Mouse (Mus musculus): ENCODE data around the gene Bbox1. TPM values are rescaled to one million over a fixed set of nuclear protein-coding genes. Genes with fewer than 3 reads are reported as not detected.

The Bbox1 gene
- total RNA-seq (2015; ENCODE audit: low replicate concordance): not detected in 2 replicates
- not detected in 2 replicates for total RNA-seq (2017; ENCODE audit: low replicate concordance)

DNA sequence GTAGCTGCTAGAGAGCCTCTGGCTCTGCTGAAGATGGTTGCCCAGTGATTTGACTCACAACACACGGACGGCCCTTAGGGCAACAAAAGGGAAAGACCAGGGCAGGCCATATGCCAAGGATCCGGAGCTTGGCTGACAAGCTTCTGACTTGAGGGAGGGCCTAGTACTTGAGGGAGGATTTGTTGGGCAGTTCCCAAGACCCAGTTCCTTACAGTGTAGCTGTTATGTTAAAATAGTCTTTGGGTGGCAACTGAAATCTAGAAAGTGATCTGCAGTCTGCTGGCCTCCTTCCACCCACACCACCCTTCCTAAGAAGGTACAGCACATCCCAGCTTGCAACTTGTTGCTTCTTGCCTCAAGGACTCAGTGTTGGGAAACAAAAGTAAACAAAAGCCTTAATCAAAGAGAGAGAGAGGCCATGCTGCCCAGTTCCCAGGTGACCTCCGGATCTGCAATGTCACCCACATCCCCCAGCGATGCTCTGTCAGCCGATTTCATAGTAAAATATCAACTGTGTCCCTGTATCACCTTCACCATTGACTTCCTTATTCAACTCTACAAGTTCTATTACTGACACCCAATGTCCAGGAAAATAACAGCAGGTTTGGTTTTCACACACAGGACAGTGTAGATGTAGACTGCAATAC, at the start of gene Bbox1:
Gene Bbox1 (minus strand): TSS at position 52 of the 647 bp plus-strand sequence.
- no peak for ATAC-seq (replicated peaks; ENCODE audit: low FRiP score, poor library complexity, severe bottlenecking)

DNA sequence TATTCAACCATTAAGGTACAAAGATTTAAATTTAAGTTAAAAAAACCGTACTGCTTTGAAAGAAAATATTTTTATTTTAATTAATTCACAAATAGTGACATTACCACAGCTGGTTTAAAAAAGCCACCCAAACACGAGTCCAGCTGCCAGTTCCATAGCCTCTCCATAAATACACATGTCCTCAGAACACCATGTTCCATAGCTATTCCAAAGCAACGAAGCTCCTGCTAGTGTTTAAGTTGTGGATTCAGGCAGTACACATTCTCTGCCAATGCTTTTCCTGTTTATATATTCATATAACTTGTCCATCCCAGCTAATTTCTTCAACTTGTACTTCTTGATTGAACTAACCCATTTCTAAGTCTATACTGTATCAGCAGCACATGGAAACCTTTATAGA, 49.5 kb upstream of the Bbox1 start:
- no peak for ATAC-seq (replicated peaks; ENCODE audit: low FRiP score, poor library complexity, severe bottlenecking)

DNA sequence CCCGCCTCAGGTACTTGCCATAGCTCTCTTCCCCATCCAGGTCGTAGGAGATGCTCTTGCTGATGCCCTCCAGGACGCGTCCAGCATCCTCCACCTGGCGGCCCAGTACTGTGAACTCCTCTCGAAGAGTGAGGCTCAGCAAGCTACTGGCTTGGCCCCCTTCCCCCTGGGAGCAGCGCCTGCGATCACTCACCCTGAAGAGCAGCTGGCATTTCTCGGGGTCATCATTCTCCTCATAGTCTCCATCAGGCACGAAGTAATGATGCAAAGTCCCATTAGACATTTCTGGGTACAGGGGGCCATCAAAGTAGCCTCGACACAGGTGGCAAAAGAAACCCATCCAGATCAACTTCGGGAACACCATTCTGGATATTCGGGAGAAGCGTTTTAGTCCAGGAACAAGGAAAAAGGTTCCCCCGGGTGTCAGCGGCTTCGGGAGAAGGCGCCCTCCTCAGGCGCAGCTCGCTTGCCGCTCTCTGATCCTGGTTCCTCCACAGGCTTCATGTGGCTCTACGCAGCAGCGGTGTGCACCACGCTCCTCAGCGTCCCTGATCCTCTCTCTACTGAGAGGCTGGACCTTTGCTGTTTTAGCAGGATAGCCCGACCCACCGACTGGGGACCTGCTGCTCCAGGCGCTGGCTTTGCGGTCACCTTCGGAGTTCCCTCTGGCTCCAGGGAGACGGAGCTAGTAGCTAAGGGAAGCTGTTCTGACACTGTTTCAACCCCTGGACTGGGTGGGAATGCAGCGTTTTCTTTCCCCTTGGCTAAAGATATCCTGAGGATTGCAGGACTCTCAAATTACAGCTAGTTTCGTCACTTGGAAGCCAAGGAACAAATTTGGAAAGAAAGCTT, 48.3 kb upstream of the Bbox1 start, which contains the start of gene Fibin:
Gene Fibin (minus strand): TSS at position 752 of the 852 bp plus-strand sequence.
- no peak for ATAC-seq (replicated peaks; ENCODE audit: low FRiP score, poor library complexity, severe bottlenecking)

DNA sequence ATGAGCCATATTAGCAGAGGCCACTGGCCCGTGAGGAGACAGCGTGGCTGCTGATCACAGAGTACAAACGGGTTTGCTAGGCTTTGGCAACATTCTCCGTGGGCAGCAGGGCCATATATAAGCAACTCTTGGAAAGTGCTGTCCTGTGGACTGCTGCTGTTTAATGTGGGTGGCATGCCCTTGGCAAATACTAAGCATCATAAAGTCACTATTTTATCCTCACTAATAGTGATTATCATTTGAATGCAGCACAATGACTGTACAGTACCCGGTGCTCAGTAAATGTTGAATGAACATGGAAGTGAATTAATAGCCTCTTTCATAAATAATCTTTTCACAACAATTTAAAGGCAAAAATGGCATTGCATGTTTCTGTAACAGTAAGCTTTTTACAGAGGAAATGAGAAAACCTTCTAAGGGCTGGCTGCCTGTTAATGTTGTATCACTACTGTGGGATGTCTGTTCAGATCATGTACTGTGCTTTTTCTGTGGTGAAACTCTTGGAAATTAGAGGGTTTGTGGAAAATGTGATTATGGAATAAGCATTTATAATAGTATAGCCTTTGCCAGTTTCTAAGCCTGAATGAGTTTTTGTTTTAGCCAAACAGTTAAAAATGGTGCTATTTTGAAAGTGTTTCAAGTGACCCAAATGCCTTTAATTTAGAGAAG, 39.1 kb upstream of the Bbox1 start:
- ATAC-seq (replicated peaks; ENCODE audit: low FRiP score, poor library complexity, severe bottlenecking): no peak

DNA sequence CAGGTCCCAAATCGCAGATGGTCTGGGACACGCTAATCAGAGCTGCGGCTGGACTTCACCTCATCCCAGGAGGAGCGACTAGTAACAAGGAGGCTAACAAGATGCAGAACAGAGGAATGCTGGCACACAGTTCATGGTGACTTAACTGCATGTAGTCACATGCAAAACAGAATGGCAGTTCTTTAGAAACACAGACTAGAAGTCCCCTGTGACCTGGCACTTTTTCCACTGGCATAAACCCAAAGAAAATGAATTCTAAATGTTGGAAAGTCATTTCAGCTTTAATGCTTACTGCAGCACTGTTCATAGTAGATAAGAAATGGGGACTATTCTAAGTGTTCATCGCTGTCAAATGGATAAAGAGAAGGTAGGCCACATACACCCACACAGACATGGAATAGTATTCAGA, 37.5 kb upstream of the Bbox1 start:
- no peak for ATAC-seq (replicated peaks; ENCODE audit: low FRiP score, poor library complexity, severe bottlenecking)

DNA sequence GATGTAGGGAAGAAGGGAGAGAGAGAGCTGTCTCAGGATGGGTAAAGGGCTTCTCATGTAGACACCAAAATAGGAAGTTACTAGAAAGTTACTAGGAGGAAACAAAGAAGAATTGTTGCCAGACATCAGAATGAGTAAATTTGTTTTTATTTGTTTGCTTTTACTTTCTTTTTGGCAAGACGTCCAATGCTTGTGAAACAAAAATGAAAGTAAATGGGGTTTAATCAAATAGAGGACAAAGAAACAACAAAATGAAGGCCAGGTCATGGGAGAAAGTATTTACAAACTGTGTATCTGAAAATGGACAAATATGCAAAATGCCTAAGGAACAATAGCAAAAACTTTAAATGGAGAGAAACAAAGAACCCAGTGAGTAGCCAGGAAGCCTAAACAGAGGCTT, 37.0 kb upstream of the Bbox1 start:
- ATAC-seq (replicated peaks; ENCODE audit: low FRiP score, poor library complexity, severe bottlenecking): no peak

DNA sequence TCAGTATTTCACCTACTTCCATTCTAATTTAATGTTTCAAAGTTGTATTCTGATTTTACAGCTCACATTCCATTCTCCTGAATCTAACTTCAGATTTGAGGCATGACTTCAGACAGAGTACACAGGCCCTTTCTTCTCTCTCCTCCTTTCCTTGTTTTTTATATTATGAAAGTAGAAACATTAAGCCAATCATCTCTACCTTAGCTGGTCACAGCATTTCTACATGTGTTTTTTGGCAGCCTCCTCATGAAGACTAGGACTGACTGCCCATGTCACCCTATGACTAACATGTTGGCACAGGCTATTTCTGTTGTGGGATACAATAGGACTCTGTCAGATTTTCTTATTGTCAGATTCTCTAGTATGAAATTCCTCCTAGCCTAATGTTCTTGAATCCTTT, 14.6 kb upstream of the Bbox1 start:
- ATAC-seq (replicated peaks; ENCODE audit: low FRiP score, poor library complexity, severe bottlenecking): no peak

DNA sequence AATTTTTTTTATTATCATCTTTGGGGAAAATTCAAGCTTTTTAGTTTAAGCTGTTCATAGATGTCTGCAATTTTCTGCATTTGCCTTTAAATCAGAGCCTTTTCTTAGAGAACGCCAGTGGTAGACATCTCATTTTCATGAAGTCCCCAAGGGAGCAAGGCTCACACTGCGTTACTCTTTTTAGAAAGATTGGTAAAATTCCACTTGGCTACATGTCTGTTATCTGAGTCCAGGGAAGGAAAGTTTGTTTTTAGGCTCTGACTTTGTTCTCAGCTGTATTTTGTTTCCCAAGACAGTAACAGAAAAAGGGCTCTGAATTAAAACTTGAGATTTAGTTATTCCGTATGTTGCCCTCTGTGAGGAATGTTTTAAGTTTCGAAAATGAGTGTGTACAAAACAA, 5.6 kb upstream of the Bbox1 start:
- ATAC-seq (replicated peaks; ENCODE audit: low FRiP score, poor library complexity, severe bottlenecking): no peak

DNA sequence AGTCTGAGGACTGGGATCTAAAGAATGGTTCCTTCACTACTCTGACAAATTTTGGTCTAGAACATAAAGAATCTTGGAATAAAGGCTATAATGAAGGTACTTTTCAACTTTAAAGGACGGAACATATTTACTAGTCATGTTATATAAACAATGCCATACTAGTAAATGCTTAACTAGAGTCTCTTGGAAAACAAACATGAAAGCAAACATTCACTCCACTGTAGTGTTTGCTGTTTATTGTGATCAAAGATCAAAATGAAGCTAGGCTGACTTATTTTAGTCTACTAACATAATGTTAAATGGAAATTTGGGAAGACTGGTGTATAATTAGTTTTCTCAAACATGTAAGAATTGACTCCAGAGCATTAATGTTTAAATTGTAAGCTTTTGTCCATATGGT, 4.9 kb upstream of the Bbox1 start:
- ATAC-seq (replicated peaks; ENCODE audit: low FRiP score, poor library complexity, severe bottlenecking): no peak

DNA sequence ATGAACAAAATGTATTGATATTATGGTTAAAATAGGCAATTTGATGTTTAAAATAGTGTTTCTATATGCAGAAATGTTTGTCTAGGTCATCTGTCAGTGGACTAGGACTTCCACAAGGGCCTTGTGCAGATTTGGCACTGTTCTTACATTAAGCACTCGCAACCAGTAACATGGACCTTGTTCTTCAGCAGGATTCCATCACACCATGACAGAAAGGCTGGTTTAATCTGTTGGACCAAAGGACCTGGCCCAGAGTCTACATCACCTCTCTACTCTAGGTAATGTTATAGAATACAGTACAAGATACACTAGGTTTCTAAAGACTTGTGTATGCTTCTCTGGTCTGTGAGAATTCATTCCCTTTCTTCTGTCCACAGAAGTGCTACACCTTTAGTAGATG, 4.4 kb upstream of the Bbox1 start:
- ATAC-seq (replicated peaks; ENCODE audit: low FRiP score, poor library complexity, severe bottlenecking): no peak

DNA sequence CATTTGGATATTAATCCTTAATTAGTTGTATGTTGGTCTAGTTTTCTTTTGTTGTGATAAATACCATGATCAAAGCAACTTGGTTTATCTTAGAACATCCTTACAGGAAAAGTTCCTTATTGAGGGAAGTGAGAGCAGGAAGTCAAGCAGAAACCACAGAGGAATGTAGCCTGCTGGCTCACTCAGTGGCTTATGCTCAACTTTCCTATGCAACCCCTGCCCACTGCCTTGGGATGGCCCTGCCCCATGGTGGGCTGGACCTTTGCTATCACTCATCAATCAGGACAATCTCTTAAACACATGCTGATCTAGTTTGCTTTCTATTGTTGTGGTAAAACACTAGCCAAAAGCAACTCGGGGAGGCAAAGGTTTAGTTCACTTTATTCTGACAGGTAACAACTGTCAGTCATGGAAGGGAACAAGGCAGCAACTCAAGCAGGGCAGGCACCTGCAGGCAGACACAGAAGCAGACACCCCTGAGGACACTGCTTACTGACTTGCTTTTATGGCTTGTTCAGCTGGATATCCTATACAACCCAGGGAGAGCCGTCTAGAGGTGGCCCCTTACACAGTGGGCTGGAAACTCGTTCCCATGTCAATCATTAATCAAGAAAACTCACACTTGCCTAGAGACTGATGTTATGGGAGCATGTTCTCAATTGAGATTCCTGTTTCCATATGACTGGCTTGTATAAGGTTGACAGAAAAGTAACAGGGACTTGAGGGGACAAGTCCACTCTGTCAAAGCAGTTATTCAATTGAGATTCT, 1.9 kb upstream of the Bbox1 start:
- no peak for ATAC-seq (replicated peaks; ENCODE audit: low FRiP score, poor library complexity, severe bottlenecking)

DNA sequence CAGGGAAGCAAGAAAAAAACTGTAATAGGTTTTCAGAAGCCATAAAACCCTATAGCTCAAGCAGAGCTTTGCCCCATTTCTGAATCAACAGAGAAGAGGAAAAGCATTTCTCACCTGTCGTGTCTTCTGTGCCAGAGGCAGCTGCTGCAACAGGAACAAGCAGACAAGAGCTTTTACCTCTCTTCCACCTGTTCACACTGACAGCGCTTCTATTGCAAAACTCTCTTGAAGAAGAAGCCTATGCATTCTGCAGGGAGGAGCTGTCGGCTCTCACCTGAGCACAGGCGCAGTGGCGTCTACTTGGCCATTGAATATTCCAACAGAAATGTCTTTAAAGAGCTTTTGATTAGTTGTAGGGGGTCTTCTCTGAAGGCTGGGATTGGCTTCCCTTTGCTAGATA, 286 bp downstream of the Bbox1 start:
- no peak for ATAC-seq (replicated peaks; ENCODE audit: low FRiP score, poor library complexity, severe bottlenecking)

DNA sequence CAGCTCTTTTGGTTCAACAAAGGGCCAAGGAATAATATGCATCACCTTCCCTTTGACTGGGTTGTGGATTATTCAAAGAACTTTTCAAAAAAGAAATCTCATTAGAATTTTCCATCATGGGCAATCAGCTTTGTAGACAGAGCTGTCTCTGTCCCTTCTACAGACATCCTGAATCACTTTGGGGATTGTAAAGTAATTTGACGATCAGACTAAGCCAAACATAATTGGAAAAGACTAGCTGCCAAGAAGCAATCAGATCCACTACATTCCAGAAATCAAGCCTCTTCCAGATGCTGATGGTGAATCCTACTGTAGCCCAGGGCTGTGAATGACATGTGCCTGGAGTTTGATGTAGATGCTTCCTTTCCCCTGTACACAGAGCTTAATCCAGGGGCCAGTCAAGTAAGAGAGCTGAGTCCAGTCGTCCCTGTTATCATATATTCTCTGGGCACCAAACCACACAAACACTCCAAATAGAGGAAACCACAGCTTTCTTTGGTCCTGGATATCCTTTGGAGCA, 995 bp downstream of the Bbox1 start:
- no peak for ATAC-seq (replicated peaks; ENCODE audit: low FRiP score, poor library complexity, severe bottlenecking)

DNA sequence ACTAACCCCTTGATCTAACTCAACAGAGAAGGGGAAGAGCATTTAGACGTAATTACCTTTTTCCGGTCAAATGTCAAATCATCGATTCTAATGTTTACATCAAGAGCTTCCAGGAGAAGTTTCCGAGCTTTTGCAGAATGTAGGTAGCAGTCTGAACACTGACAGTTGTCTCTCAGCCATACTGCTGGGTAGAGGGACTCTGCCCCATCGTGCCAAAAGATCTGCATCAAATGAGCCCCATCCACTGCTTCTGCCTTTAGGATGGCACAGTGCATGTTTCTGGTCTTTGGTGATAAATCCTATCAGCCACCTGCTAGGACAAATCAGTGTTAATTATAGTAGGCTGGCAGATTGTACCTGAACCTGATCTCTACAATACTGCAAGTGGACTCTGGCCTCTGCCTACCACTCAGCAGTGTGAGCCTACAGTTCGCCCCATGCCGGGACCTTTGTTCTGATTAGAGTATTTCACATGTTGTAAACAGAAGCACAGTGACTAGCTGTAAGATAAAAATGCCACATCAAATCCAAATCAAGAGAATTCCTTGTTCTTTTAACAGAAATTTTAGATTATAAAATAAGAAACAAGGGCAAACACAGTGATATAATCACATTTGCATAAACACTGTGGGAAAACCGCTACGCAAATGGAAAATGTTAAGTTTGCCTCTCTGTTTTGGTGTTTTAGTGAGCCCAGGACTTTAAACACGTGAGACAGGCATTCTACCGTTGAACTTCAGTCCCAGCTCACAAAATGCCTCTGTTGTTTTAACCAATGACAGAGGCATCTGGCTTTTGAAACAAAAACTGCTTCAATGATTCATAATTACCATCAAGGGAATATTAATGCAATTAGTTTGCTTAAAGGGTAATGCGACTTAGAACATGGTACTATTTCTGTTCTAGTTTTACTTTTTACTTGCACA, 8.7 kb downstream of the Bbox1 start:
- ATAC-seq (replicated peaks; ENCODE audit: low FRiP score, poor library complexity, severe bottlenecking): no peak

DNA sequence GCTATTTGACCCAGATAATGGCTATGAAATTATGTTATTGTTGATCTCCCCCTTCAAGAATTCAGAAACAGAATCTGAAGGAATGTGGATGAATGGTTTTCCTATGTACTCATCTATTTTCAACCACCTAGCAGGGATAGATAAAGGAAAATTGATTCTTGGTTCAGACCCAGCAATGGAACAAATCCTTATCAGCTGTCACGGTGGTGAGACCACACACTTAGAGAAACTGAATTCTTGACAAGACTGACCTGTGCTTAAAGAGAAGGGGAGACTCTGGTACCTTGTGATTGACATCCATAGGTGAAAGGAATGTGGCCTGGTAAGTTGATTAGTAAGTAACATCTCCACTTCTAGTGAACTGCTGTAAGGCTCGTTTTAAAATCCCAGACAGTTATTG, 12.1 kb downstream of the Bbox1 start:
- no peak for ATAC-seq (replicated peaks; ENCODE audit: low FRiP score, poor library complexity, severe bottlenecking)

DNA sequence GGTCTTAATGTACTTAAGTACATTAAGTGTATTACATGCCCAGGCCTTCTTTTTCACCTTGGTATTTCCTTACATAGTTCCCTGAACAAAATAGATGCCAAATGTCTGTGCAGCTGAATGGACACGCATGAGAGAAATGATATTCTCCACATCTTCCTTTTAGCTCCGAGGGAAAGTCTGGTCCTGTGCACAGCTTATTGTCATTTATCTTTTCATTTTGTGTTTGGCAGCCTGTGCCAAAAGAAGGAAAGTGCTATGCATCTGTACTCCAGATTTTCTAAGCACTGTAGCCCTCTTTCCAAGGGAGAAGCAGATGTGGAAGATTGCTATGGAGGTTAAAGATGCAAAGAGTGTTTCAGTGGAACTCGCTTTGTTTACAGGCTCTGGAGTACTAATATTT, 13.0 kb downstream of the Bbox1 start:
- no peak for ATAC-seq (replicated peaks; ENCODE audit: low FRiP score, poor library complexity, severe bottlenecking)

DNA sequence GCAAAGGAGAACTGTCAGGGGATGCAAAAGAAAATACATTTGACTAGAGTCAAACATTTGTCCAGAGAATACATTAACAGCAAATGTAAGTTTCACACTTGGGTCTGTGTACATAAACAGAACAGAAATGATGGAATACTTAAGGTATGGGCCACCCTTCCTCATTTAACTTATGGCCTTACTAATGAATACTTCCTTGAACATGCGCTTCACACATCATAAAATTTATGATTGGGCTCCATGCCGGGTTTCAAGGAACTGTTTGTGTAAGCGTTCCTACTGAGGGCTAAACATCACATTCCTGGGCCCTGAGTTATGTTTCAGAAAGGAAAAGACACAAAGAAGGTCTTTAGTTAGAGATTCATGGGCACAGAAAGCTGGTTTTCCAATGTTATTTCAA, 19.4 kb downstream of the Bbox1 start:
- no peak for ATAC-seq (replicated peaks; ENCODE audit: low FRiP score, poor library complexity, severe bottlenecking)

DNA sequence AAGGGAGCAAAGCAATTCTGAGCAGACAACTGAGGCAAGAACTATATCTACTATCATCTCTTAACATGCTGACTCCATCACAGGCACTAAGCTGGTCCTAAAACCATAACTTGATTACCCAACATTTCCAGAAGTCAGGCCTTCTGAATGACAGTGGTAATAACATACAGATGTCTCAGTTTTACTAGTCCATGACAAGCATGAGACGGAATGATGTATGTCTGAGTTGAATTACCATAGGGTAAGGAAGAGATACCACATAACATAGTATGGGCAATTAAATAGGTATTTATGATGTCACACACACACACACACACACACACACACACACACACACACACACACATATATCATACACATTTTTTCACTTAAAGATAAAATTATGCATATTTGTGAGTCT, 26.4 kb downstream of the Bbox1 start:
- ATAC-seq (replicated peaks; ENCODE audit: low FRiP score, poor library complexity, severe bottlenecking): no peak
